Mouse (Mus musculus): ENCODE results near the gene Krt79. TPM values are rescaled to one million over a fixed set of nuclear protein-coding genes. Genes with fewer than 3 reads are reported as not detected.

Gene Krt79
- not detected for polyA plus RNA-seq (2014; fragmentation: Illumina TruSeq; extraction: RNeasy Lipid Tissue Mini Kit (QIAGEN cat#74804); ENCODE audit: low read depth, low replicate concordance)

GRCm38 (mm10) chr15:101940274-101940829 is at the start of gene Krt79:
Krt79 (minus strand) TSS chr15:101940324.

GRCm38 (mm10) chr15:101954187-101954586 is 14.1 kb upstream of the Krt79 start, which contains the start of gene Krt78:
Krt78 (minus strand) TSS chr15:101954287.

GRCm38 (mm10) chr15:101924635-101925034 is 15.5 kb downstream of the Krt79 start, which contains the start of gene Krt4:
Krt4 (minus strand) TSS chr15:101924735.

GRCm38 (mm10) chr15:101892820-101893219 is 47.3 kb downstream of the Krt79 start, which contains the start of gene Krt76:
Krt76 (minus strand) TSS chr15:101892920.

Other genes starting within 250 kb of the Krt79 start
- gene Krt6a, start 246.0 kb downstream of the Krt79 start, polyA plus RNA-seq (2014; fragmentation: Illumina TruSeq; extraction: RNeasy Lipid Tissue Mini Kit (QIAGEN cat#74804); ENCODE audit: low read depth, low replicate concordance) = not detected
- gene Krt5, start 227.4 kb downstream of the Krt79 start, polyA plus RNA-seq (2014; fragmentation: Illumina TruSeq; extraction: RNeasy Lipid Tissue Mini Kit (QIAGEN cat#74804); ENCODE audit: low read depth, low replicate concordance) = not detected
- not detected for gene Krt71, start 197.2 kb downstream of the Krt79 start, polyA plus RNA-seq (2014; fragmentation: Illumina TruSeq; extraction: RNeasy Lipid Tissue Mini Kit (QIAGEN cat#74804); ENCODE audit: low read depth, low replicate concordance)
- gene Krt72, start 153.9 kb downstream of the Krt79 start, polyA plus RNA-seq (2014; fragmentation: Illumina TruSeq; extraction: RNeasy Lipid Tissue Mini Kit (QIAGEN cat#74804); ENCODE audit: low read depth, low replicate concordance) = not detected
- 0.39 TPM for gene Krt73, start 138.0 kb downstream of the Krt79 start, polyA plus RNA-seq (2014; fragmentation: Illumina TruSeq; extraction: RNeasy Lipid Tissue Mini Kit (QIAGEN cat#74804); ENCODE audit: low read depth, low replicate concordance)
- not detected for gene Krt2, start 122.2 kb downstream of the Krt79 start, polyA plus RNA-seq (2014; fragmentation: Illumina TruSeq; extraction: RNeasy Lipid Tissue Mini Kit (QIAGEN cat#74804); ENCODE audit: low read depth, low replicate concordance)
- gene Krt1, start 89.5 kb downstream of the Krt79 start, polyA plus RNA-seq (2014; fragmentation: Illumina TruSeq; extraction: RNeasy Lipid Tissue Mini Kit (QIAGEN cat#74804); ENCODE audit: low read depth, low replicate concordance) = not detected
- gene Krt77, start 70.6 kb downstream of the Krt79 start, polyA plus RNA-seq (2014; fragmentation: Illumina TruSeq; extraction: RNeasy Lipid Tissue Mini Kit (QIAGEN cat#74804); ENCODE audit: low read depth, low replicate concordance) = 0.24 TPM
- gene Krt76, start 47.4 kb downstream of the Krt79 start, polyA plus RNA-seq (2014; fragmentation: Illumina TruSeq; extraction: RNeasy Lipid Tissue Mini Kit (QIAGEN cat#74804); ENCODE audit: low read depth, low replicate concordance) = 0.08 TPM
- not detected for gene Krt4, start 15.6 kb downstream of the Krt79 start, polyA plus RNA-seq (2014; fragmentation: Illumina TruSeq; extraction: RNeasy Lipid Tissue Mini Kit (QIAGEN cat#74804); ENCODE audit: low read depth, low replicate concordance)
- gene Krt78, start 14.0 kb upstream of the Krt79 start, polyA plus RNA-seq (2014; fragmentation: Illumina TruSeq; extraction: RNeasy Lipid Tissue Mini Kit (QIAGEN cat#74804); ENCODE audit: low read depth, low replicate concordance) = not detected
- gene Krt8, start 64.2 kb upstream of the Krt79 start, polyA plus RNA-seq (2014; fragmentation: Illumina TruSeq; extraction: RNeasy Lipid Tissue Mini Kit (QIAGEN cat#74804); ENCODE audit: low read depth, low replicate concordance) = 0.46 TPM
- gene Krt18, start 87.9 kb upstream of the Krt79 start, polyA plus RNA-seq (2014; fragmentation: Illumina TruSeq; extraction: RNeasy Lipid Tissue Mini Kit (QIAGEN cat#74804); ENCODE audit: low read depth, low replicate concordance) = not detected
- gene Eif4b, start 133.4 kb upstream of the Krt79 start, polyA plus RNA-seq (2014; fragmentation: Illumina TruSeq; extraction: RNeasy Lipid Tissue Mini Kit (QIAGEN cat#74804); ENCODE audit: low read depth, low replicate concordance) = 54.3 TPM
- 3.6 TPM for gene Tns2, start 160.1 kb upstream of the Krt79 start, polyA plus RNA-seq (2014; fragmentation: Illumina TruSeq; extraction: RNeasy Lipid Tissue Mini Kit (QIAGEN cat#74804); ENCODE audit: low read depth, low replicate concordance)
- gene Spryd3, start 195.9 kb upstream of the Krt79 start, polyA plus RNA-seq (2014; fragmentation: Illumina TruSeq; extraction: RNeasy Lipid Tissue Mini Kit (QIAGEN cat#74804); ENCODE audit: low read depth, low replicate concordance) = 0.81 TPM
- 0.57 TPM for gene Igfbp6, start 204.0 kb upstream of the Krt79 start, polyA plus RNA-seq (2014; fragmentation: Illumina TruSeq; extraction: RNeasy Lipid Tissue Mini Kit (QIAGEN cat#74804); ENCODE audit: low read depth, low replicate concordance)
- not detected for gene Soat2, start 210.2 kb upstream of the Krt79 start, polyA plus RNA-seq (2014; fragmentation: Illumina TruSeq; extraction: RNeasy Lipid Tissue Mini Kit (QIAGEN cat#74804); ENCODE audit: low read depth, low replicate concordance)

Measured in testis, adult 10 weeks (tissue).